ENCODE assay signal across 20 mouse cellular contexts in the genomic region with DNA sequence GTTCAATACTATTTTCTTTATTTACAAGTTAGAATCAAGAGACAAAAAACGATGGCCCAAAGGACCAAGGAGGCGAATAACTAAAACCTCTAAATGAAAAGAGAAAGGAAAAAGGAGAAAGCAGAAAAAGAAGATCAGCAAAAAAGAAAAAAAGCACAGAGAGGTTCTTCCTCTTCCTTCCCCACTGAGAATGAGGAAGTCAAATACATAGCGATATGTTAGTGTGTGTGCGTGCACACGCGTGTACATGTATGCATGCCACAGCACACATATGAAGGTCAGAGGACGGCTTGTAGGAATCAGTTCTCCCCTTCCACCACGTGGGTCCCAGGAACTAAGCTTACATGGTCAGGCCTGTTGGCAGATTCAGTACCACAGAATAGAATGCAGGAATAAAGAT. TPM values are rescaled to one million over a fixed set of nuclear protein-coding genes. Genes with fewer than 3 reads are reported as not detected.
"Had no signal": no experiment of that assay in that cellular context is flagged by ENCODE, and none has a peak within 500 bp of the region (broad histone marks: within the 10 kb centered on the region; RNA-seq: fewer than 3 reads in every experiment).

No protein-coding gene starts in this region.

- H3K36me3 ChIP-seq: liver, embryonic 15.5 days; lung, embryonic 15.5 days had no signal

- H3K4me3 ChIP-seq: liver, embryonic 15.5 days; lung, embryonic 15.5 days; midbrain, embryonic 10.5 days; midbrain, embryonic 12.5 days; myocyte; neural tube, embryonic 13.5 days; neural tube, embryonic 15.5 days had no signal

- H3K9me3 ChIP-seq: liver, embryonic 15.5 days; lung, embryonic 15.5 days; midbrain, embryonic 10.5 days; midbrain, embryonic 12.5 days; neural tube, embryonic 13.5 days; neural tube, embryonic 15.5 days had no signal

- DNase-seq: liver, postnatal 0 days; lung, adult 2 months; lung, postnatal 14 days; lung, postnatal 36 days; midbrain, embryonic 14.5 days; right cerebral cortex, postnatal 14 days; thymus, adult 18-20 months; thymus, postnatal 14 days; thymus, postnatal 36 days had no signal

- ATAC-seq: liver, postnatal 0 days; lung, postnatal 0 days; midbrain, embryonic 16.5 days had no signal

- H3K27ac ChIP-seq: liver, embryonic 15.5 days; lung, embryonic 15.5 days; macrophage; midbrain, embryonic 10.5 days; midbrain, embryonic 12.5 days; neural tube, embryonic 13.5 days; neural tube, embryonic 15.5 days had no signal

- H3K9ac ChIP-seq: liver, embryonic 15.5 days; liver, postnatal 0 days; lung, embryonic 15.5 days; neural tube, embryonic 15.5 days had no signal

- H3K27me3 ChIP-seq: neural tube, embryonic 13.5 days; neural tube, embryonic 15.5 days had no signal

RNA-seq across cellular contexts. Expression of gene Pklr, which starts 21.0 kb away (rescaled TPM):
- polyA plus RNA-seq: macrophage; myocyte; thymus, postnatal 0 days had no signal
